Mouse (Mus musculus): Measurements from ENCODE around the gene Itgb4. TPM values are rescaled to one million over a fixed set of nuclear protein-coding genes. Genes with fewer than 3 reads are reported as not detected.

Itgb4 gene
- total RNA-seq, 2 experiments from 2014 or later = 6.4 to 6.6 TPM

DNA sequence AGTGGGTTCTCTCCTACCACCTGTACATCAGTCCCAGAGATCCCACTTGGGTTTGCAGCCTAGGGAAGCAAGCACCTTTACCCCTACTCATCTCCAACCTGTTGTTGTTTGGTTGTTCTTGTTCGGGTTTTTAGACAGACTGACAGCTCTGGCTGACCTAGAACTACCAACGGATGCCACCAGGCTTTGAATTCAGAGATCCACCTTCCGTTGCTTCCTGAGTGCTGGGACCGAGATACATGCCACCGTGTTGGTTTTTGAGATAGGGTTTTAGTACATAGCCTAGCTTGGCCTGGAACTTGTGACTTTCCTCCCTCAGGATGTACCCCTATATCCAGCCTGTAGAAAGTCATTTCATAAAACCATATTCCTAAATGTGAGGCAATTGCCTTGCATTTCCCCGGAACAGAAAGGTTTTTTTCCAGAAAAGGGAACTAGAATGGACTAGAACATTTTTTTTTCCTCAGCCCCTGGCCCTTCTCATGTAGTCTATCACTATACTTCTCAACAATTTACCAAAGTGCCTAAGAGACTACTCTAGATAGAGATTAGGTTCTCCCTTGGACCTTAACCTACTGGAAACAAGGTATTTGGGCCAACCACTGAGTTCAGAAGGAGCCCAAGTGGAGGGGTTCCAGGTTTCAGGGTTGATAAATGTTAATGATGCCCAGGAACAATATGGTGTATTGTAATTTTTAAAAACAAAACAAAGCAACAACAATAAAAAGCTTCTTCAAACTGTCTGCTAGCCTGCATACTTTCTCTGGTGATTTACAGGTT is 54.8 kb downstream of the Itgb4 start:
- Histone ChIP-seq H3K27ac (peak overlapping the region; percentile 100), H3K4me3 (peak overlapping the region; percentile 77)
- DNase-seq (ENCODE audit: low spot score in 2 of 2) = no peak
- no peak; the same call in 1 of the 2 replicates for TF ChIP-seq CTCF (conservative IDR thresholded peaks at IDR 0.05)

DNA sequence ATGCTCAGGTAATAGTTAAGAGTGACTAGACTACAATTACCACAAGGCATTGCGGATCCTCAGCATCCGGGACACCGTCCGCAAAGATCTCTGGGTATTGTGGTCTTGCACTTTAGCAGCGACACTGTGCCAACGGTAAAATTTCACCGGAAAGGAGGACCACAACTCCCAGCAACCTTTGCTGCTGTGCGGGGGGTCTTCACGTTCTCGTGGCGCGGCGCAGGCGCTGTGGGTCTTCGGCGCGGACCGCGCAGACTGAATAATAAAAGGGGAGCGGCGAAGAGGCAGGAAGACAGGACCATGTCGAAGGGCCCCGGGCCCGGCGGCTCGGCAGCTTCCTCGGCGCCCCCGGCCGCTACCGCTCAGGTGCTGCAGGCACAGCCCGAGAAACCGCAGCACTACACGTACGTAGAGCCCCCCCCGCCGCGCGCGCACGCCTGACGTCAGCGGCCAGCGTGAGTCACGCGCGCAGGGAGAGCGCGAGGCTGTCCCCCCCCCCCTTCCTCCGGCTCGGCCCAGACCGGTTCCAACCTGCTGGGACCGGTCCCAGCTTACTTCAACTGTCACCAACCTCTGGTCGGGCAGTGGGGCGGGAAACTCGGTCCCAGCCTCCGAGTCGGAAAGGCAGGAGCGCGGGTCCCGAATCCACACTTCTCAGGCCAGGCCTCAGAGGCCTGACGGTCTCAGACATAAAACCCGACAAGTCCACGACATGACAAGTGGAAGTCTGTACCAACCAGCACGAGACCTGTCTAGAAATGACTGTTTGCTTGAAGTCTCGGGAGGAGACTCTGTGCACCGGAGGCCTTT is 55.8 kb downstream of the Itgb4 start, which contains the start of gene Unk:
Gene Unk, plus strand, starts transcription at position 235 of the 810 bp plus-strand sequence.
- Histone ChIP-seq H3K27ac (peak within 1 kb of the TSS; percentile 100), H3K4me3 (peak within 1 kb of the TSS; percentile 77)
- DNase-seq (ENCODE audit: low spot score in 2 of 2) = peak; percentile 96 to 99
- TF ChIP-seq CTCF (conservative IDR thresholded peaks at IDR 0.05) = no peak

DNA sequence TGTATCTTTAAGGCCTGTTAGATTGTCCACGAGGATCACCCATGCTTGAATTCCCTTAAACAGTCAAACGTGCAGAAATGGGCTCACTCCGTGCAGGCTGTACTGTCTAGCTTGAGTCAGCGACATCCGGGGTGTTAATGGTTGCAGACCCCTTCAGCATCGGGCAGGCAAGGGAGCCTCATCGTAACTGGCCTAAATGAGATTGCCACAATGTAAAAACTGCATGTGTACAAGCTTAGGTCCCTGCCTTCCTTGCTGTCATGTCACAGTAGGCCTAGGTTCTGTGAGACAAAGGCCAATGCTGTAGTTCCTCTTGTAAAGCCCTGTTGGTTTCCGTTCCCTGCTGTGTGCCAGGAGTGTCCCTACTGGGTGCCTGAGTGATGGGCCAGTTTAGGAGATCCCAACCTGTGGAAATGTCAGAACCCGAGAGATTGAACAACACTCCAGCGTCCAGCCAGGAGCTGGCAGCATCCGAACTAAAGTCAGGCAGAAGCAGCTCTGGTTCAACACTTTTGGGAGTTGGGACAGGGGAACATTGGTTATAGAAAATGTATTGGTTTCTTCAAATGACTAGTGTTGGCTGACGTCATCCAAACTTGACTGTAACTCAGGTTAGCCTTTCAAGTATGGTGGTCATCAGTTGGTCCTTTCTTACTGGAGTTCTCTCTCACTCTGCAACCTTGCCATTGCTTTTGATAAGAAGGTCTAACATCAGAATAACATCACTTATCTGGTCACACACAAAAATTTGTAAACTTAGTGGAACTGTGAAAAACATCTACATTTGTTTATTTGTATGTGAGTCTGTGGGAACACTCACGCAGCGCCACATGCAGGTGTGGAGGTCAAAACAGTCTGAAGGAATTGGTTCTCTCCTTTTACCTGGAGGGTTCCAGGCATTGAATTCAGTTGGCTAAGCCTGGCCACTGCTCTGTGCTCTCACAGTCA is 56.7 kb downstream of the Itgb4 start:
- H3K27ac ChIP-seq = peak overlapping the region; percentile 100
- H3K4me3 ChIP-seq = peak overlapping the region; percentile 77
- no peak for TF ChIP-seq CTCF (conservative IDR thresholded peaks at IDR 0.05)
- DNase-seq (ENCODE audit: low spot score in 2 of 2) = peak in 1 of 2 experiments; percentile 23

DNA sequence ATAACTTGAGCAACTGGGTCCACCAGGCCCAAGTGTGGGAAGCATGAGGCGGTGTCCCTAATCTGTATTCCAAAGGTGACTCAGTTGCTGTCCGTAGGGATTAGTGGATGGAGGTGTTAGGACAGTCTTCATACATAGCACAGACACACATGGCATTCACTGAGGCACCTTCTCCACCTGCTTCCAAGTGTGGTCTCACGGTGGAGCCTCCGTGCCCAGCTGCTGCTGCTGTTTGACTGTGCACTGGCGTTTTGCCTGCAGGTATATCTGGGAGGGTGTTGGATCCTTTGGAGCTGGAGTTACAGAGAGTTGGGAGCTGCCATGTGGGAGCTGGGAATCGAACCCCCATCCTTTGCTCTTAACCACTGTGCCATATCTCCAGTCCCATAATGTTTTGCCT is 60.1 kb downstream of the Itgb4 start:
- TF ChIP-seq CTCF (conservative IDR thresholded peaks at IDR 0.05) = no peak
- H3K4me3 ChIP-seq = no peak overlapping the region
- no peak overlapping the region for H3K27ac ChIP-seq
- no peak for DNase-seq (ENCODE audit: low spot score in 2 of 2)

DNA sequence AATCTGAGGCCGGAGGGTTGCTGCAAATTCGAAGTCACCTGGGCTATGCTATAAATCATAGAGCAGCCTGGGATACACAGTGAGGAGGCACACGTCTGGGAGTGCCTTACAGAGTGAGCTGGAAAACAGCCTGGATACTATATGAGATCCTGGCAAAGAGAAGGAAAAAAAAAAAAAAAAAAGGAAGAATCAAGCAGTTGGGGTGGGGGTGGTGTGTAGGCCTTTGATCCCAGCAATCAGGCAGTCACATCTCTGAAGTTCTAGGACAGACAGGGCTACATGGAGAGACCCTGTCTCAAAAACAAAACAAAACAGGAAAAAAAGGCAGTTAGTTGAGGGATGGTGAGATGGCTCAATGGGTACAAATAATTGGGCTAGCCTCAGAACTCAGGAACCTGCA is 62.2 kb downstream of the Itgb4 start:
- Histone ChIP-seq H3K27ac (peak overlapping the region; percentile 66; the same call in 1 of the 2 replicates), H3K4me3 (no peak overlapping the region)
- TF ChIP-seq CTCF (conservative IDR thresholded peaks at IDR 0.05) = no peak
- no peak for DNase-seq (ENCODE audit: low spot score in 2 of 2)

DNA sequence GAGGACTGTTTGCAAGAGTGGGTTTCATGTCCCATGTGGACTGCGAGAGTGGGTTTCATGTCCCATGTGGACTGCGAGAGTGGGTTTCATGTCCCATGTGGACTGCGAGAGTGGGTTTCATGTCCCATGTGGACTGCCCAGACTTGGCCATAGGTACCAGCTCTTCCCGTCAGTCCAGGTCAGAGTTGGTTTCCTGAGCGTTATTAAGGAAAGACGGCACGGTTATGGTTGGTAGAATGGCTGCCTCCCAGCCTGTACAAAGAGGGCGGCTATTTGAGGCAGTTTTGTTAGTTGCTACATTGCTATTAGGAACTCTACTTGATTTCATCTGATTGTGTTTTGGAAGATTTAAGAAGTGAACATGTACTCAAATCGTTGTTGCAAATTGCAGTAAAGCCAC is 63.3 kb downstream of the Itgb4 start:
- Histone ChIP-seq H3K27ac (no peak overlapping the region), H3K4me3 (no peak overlapping the region)
- no peak for TF ChIP-seq CTCF (conservative IDR thresholded peaks at IDR 0.05)
- DNase-seq (ENCODE audit: low spot score in 2 of 2) = no peak

DNA sequence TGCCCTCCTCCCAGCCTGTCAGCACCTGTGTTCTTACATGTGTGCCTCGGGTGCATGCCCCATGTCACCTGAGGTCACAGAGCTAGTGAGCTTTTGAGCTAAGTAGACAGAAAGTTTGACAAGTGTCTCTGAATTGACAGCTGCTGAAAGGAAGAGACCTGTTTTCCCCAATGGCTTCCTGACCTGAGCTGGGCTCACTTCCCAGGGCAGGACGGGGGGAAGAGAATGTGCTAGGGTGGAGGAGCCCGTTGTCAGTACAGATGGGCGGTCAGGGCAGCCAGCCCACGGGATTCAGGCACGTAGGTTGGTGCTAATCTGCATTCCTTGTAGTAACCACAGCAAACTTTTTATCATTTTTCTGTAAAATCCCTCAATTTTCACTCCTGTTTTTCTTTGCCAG is 66.1 kb downstream of the Itgb4 start:
- no peak for DNase-seq (ENCODE audit: low spot score in 2 of 2)
- no peak overlapping the region for H3K27ac ChIP-seq
- H3K4me3 ChIP-seq = no peak overlapping the region
- TF ChIP-seq CTCF (conservative IDR thresholded peaks at IDR 0.05) = no peak

DNA sequence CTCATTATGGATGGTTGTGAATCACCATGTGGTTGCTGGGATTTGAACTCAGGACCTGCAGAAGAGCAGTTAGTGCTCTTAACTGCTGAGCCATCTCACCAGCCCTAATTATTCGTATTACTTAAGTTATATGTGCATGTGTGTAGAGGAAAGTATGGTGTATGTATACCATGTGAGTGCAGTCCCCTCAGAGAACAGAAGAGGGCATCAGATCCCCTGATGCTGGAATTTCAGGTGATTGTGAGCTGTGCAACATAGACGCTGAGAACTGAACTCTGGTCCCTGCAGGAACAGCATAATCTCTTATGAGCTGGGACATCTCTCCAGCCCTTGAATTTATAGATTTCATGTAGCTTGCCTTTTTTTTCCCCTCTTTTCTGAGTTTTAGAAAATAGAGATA is 67.3 kb downstream of the Itgb4 start:
- H3K27ac ChIP-seq = no peak overlapping the region
- no peak for DNase-seq (ENCODE audit: low spot score in 2 of 2)
- no peak overlapping the region for H3K4me3 ChIP-seq
- peak; percentile 46 for TF ChIP-seq CTCF (conservative IDR thresholded peaks at IDR 0.05)

DNA sequence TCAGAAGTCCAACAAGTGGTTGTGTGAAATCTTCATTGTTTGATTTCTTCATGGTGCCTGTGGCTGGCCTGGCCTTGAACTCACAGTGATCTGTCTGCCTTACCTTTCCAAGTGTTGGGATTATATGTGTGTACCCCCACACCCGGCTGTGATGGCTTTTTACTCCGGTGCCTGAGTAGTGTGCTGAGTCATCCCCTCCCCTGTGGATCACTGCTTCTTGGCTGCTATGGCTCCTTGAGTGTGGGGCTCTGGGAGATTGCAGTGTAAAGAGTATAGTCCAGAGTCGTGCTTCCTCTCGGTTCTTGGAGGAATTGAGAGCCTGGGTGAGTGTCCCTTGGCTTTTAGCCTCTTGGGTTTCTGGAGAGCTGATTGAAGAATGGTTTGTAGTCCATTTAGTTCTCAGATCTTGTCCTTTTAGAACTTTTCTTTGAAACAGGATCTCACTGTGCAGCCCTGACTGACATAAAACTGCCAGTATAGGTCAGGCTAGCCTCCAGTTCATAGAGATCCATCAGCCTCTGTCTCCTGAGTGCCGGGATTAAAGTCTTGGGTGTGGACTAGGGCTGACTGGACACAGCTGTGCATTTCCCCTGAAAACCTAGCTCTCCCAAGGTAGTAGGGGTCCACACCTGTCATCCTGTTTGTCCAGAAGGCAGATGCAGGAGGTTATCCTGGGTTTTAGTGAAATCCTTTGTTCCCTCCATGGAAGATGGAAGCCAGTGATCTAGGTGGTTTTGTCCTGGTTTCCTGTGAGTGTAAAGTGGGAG is 68.0 kb downstream of the Itgb4 start:
- H3K27ac ChIP-seq = no peak overlapping the region
- no peak for DNase-seq (ENCODE audit: low spot score in 2 of 2)
- no peak overlapping the region for H3K4me3 ChIP-seq
- TF ChIP-seq CTCF (conservative IDR thresholded peaks at IDR 0.05) = no peak

DNA sequence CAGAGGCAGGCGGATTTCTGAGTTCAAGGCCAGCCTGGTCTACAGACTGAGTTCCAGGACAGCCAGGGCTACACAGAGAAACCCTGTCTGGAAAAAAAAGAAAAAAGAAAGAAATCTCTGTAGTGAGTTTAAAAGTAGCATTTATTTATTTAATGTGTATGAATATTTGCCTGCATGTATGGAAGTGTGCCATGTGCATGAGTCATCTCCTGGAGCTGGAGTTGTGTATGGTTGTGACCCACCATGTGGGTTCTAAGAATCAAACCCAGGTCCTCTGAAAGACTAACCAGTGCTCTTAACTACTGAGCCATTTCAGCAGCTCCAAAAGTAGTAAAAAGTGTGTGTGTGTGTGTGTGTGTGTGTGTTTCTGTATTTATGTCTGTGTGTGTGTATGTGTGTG is 68.8 kb downstream of the Itgb4 start:
- DNase-seq (ENCODE audit: low spot score in 2 of 2) = no peak
- Histone ChIP-seq H3K4me3 (no peak overlapping the region), H3K27ac (no peak overlapping the region)
- no peak for TF ChIP-seq CTCF (conservative IDR thresholded peaks at IDR 0.05)

DNA sequence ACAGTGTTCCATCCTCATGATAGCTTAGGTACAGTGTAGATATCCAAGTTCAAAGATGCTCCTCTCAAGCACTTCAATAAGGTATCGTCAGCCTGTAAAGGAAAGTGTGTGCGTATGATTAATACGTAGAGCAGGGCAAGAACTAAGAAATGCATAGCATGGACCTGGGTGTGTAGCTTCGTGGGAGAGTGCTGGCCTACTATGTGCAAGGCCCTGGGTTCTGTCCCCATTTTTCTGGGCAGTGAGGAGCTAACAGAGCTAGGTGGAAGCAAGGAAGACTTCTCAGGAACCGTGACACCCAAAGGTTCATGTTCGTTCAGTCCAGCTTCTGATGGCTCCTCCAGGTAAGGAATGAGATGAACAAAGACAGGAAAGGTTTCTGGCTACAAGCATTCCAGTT is 70.7 kb downstream of the Itgb4 start:
- no peak for TF ChIP-seq CTCF (conservative IDR thresholded peaks at IDR 0.05)
- Histone ChIP-seq H3K4me3 (no peak overlapping the region), H3K27ac (no peak overlapping the region)
- no peak for DNase-seq (ENCODE audit: low spot score in 2 of 2)

DNA sequence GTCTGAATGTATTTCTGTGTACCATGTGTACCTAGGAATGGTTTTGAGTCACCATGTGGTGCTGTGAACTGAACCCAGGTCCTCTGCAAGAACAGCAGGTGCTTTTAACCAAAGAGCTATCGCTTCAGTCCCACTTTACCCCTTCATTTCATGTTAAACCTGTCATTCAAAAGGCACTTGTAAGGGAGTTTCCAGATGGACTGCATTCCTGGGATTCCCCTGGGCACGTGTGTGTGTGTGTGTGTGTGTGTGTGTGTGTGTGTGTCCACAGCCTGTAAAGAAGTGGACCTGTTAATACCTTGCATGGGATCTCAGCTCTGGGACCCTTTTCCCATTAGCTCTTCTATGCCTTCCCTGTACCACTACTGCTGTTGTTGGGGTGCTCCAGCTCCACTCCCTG is 75.1 kb downstream of the Itgb4 start:
- no peak for DNase-seq (ENCODE audit: low spot score in 2 of 2)
- no peak for TF ChIP-seq CTCF (conservative IDR thresholded peaks at IDR 0.05)
- no peak overlapping the region for H3K4me3 ChIP-seq
- no peak overlapping the region for H3K27ac ChIP-seq

Measured in layer of hippocampus, adult 2 months (tissue).